Mouse (Mus musculus) layer of hippocampus, adult 9-11 months (tissue): Measurements from ENCODE around the gene Angptl6.

ENCODE experiments used
- DNase-seq: peaks from one replicate; pipeline ENCODE4 v3.0.0; 2022

Angptl6 gene

GRCm38 (mm10) chr9:20879097-20879792, at the start of gene Angptl6:
Gene Angptl6 (minus strand): TSS chr9:20879727.
- DNase-seq = no peak

- DNase-seq = no peak
Measured at GRCm38 (mm10) chr9:20923258-20923657, 43.7 kb upstream of the Angptl6 start.

- DNase-seq = no peak
Measured at GRCm38 (mm10) chr9:20916160-20916559, 36.6 kb upstream of the Angptl6 start.

GRCm38 (mm10) chr9:20909948-20910347, 30.4 kb upstream of the Angptl6 start:
- peak; percentile 60 for DNase-seq

GRCm38 (mm10) chr9:20902174-20902491, 22.6 kb upstream of the Angptl6 start:
- no peak for DNase-seq

GRCm38 (mm10) chr9:20901466-20902173, 22.1 kb upstream of the Angptl6 start:
- no peak for DNase-seq

- DNase-seq = peak; percentile 82
Measured at GRCm38 (mm10) chr9:20898511-20899073, 19.1 kb upstream of the Angptl6 start, which contains the start of gene Eif3g. Gene Eif3g (minus strand): TSS chr9:20898623.

GRCm38 (mm10) chr9:20897736-20898510, 18.4 kb upstream of the Angptl6 start:
- DNase-seq = no peak

- no peak for DNase-seq
Measured at GRCm38 (mm10) chr9:20895382-20895781, 15.9 kb upstream of the Angptl6 start.

- DNase-seq = no peak
Measured at GRCm38 (mm10) chr9:20894629-20895028, 15.1 kb upstream of the Angptl6 start.

- no peak for DNase-seq
Measured at GRCm38 (mm10) chr9:20893590-20894343, 14.2 kb upstream of the Angptl6 start.

- DNase-seq = no peak
Measured at GRCm38 (mm10) chr9:20893069-20893468, 13.5 kb upstream of the Angptl6 start.

- DNase-seq = no peak
Measured at GRCm38 (mm10) chr9:20892104-20892653, 12.7 kb upstream of the Angptl6 start.

- no peak for DNase-seq
Measured at GRCm38 (mm10) chr9:20891339-20892103, 12.0 kb upstream of the Angptl6 start.

GRCm38 (mm10) chr9:20890411-20890810, 10.9 kb upstream of the Angptl6 start:
- no peak for DNase-seq

- DNase-seq = no peak
Measured at GRCm38 (mm10) chr9:20889185-20890141, 9.9 kb upstream of the Angptl6 start.

- DNase-seq = no peak
Measured at GRCm38 (mm10) chr9:20888386-20888765, 8.8 kb upstream of the Angptl6 start.

GRCm38 (mm10) chr9:20887704-20888385, 8.3 kb upstream of the Angptl6 start, which contains the start of gene Ppan:
Gene Ppan (plus strand): TSS chr9:20888175.
- peak; percentile 97 for DNase-seq

GRCm38 (mm10) chr9:20887191-20887590, 7.7 kb upstream of the Angptl6 start:
- DNase-seq = no peak

- no peak for DNase-seq
Measured at GRCm38 (mm10) chr9:20886563-20886962, 7.0 kb upstream of the Angptl6 start.
